Mouse (Mus musculus): Measurements from ENCODE around the gene Slc2a8.

Slc2a8 gene

GRCm38 (mm10) chr2:32928947-32929829, 52.7 kb downstream of the Slc2a8 start:
- no peak for DNase-seq (ENCODE audit: low read depth, low spot score)

- peak; percentile 46 for DNase-seq (ENCODE audit: low read depth, low spot score)
Observed at GRCm38 (mm10) chr2:32928235-32928946, 53.5 kb downstream of the Slc2a8 start.

GRCm38 (mm10) chr2:32927624-32928234, 54.2 kb downstream of the Slc2a8 start:
- no peak for DNase-seq (ENCODE audit: low read depth, low spot score)

GRCm38 (mm10) chr2:32926330-32927075, 55.4 kb downstream of the Slc2a8 start:
- no peak for DNase-seq (ENCODE audit: low read depth, low spot score)

GRCm38 (mm10) chr2:32924306-32924844, 57.5 kb downstream of the Slc2a8 start:
- no peak for DNase-seq (ENCODE audit: low read depth, low spot score)

GRCm38 (mm10) chr2:32923551-32924250, 58.2 kb downstream of the Slc2a8 start:
- DNase-seq (ENCODE audit: low read depth, low spot score) = no peak
